Mouse (Mus musculus) urinary bladder, adult 18-20 months (tissue): ENCODE results near the gene Twist2.

Experiments used
- DNase-seq, 2 experiments: peaks; one replicate each; pipeline ENCODE4 v3.0.0; 2022; ENCODE audit warnings: low spot score in 2 of 2, mixed read lengths in 2 of 2

Gene Twist2

DNA sequence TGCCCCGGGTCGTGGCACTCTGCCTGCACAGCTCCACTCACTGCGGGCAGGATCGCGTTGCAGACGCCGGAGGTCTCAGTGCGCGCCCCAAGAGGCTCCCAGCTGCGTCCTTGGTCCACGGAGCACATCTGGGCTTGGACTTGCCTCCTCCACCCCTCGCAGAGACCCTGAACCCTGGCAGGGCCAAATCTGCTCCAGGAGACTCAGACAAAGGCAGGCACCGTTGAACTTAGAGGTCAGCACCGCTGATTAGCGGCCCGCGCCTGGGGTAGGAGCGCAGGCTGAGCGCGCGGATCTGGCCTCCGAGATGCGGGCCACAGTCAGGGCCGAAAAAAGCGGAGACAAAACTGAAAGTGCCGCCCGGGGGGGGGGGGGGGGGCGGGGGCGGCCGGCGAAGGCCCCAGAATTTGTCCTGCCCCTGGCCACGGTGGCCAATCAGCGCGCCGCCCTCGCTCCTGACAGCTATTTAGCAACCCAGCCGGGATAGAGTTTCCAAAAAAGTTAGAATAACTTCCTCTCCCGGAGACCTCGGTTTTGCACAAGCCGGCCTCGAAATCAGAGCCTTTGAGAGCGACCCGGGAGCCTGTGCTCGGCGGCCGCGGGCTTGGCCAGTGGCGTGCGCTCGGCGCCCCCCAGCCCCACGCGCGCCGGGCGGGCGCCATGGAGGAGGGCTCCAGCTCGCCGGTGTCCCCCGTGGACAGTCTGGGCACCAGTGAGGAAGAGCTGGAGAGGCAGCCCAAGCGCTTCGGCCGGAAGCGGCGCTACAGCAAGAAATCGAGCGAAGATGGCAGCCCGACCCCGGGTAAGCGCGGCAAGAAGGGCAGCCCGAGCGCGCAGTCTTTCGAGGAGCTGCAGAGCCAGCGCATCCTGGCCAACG lies at the start of gene Twist2:
Twist2 (plus strand) TSS at position 495 of the 877 bp plus-strand sequence.
- DNase-seq = peak in 1 of 2 experiments; percentile 56

DNA sequence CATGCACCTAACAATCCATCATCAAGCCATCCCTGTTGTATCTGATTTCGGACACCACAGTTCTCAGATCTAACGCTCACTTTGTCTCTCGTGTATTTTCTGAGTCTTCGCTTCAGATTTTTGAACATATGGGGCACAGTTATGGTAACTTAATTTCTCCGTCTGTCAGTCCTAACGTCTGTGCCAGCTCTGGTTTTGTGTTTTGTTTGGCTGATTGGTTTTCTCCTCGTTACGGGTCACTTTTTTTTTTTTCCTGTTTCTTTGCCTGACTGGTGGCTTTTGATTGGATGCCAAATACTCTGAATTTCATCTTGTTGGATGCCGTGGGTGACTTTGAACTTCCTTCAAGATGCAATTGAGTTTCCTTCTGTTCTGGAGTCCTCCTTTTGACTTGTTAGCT lies 48.3 kb upstream of the Twist2 start:
- no peak for DNase-seq

DNA sequence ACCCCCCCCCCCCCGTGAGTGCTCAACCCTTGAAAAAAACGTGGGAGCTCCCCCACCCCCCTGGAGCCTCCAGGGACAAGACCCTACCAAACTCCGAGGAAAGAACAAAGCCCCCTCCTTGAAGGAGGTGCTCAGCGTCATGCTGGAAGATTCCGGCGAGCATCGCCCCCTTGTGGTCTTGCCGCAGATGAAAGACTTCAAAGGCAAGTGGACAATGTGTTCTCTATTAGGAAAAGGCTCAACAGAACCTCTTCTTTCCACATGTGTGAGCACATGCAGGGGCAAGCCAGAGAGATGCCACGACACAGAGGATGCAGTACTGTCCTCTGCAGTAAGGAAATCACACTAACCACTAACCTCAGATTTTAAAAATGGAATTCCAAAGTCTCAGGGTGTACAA lies 46.2 kb upstream of the Twist2 start:
- peak; percentile 17 to 41 for DNase-seq

DNA sequence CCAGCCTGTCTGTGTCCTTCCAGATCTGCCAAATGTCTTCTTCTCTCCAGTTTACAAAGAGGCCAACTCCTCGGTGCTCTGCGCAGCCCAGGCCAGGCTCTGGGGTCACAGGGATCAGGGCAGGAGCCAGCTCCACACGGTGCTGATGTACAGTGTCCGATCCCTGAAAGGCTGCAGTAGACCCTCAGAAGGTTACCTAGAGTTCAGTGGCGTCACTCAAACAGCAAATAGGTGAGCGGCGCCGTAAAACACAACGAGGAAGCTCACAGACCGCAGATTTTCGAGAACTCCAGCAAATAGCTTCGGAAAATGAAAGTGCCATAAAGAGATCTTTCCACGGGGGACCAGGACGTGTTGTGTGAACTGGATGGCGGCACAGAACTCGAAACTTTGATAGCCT lies 44.0 kb upstream of the Twist2 start:
- no peak for DNase-seq

DNA sequence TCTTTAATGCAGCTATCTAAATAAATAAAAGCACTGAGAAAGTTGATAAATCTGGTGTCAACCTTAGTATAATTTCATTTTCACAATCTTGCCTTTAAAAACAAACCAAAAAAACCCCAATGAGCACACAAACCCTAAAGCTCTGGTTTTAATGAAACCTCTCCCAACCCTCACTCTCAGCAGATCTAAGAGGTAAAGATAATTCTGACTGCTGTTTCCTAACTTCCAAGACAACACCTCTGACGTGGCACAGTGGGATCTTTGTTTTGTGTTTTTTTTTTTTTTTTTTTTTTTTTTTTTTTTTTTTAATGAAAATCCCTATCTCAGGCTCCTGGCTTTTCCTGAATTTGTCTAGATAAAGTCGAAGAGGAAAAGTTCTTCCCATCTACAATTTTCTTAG lies 43.1 kb upstream of the Twist2 start:
- no peak for DNase-seq

DNA sequence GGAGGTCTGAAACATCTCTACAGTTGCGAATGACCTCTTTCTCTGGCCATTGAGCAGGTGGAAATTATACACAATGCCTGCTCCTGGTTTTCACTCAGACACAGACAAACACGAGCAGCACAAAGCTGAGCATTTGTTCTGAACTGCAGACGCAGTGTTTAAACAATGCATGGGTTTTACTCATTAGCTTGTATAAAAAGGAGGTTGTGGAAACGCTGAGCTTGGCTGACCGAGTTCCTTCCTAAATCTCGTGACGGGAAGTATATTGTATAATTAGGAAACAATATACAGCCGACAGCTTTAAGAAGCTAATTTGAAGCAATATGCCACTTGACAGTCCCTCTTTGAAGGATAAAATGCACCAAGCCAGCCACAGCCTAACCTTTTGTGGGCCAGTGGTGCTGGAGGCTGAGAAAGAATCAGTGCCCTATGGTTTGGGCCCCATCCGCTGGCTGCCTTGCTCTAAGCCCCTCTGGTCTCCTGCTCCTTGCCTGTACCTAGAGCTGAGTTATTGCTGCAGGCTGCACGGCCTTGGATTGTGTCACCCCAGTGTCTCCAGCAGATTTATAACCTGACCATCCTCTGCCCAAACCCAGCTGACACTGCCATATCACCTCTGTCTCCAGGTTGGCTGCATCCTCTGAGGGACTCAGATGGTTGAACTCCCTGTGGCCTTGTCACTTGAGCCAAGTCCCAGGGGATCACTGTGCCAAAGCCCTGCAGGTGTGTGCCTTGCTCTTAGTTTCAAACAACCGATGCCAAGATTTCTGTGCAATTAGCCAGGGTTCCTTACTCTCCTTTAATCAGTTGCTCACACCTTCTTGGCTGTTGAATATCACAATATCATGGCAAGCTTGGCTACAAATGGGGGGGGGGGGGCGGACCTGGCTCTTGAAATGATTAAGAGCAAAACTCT lies 42.4 kb upstream of the Twist2 start:
- no peak for DNase-seq

DNA sequence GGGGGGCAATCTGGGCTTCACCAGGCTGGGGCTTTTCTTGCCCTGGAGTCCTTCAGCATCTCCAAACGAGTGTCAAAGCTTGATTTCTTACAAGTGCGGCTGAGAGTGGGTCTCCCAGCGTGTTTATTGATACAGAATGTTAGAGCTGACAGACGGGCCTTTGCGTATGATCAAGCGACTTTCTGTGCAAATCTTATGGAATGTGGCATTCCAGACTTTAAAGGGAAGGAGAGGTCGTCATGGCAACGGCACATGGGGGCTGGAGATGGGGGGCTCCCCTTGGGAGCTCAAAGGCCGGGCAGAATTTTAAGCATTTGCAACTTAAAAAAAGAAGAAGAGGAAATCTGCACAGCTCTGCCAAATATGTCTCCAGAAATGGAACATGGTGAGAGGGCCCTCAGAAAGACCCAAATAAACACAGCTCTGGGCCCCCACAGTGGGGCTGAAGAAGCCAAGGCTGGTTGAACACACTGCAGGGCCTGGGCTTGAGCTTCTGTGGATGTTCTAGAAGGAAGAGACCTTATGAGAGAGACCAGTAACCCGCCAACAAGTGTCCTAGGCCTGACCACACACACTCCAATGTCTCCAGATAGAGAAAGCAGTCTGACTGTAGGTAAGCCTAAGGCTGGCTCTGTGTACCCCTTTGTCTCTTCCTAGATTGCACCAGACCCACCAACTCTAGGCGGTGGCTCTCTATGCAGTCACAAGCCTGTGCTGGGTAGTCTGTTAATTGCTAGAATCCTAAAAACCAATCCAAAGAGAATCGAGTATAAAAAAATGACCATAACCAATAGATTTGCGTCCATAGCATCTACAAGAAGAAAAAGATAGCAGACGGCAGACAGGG lies 40.9 kb upstream of the Twist2 start:
- DNase-seq = no peak

DNA sequence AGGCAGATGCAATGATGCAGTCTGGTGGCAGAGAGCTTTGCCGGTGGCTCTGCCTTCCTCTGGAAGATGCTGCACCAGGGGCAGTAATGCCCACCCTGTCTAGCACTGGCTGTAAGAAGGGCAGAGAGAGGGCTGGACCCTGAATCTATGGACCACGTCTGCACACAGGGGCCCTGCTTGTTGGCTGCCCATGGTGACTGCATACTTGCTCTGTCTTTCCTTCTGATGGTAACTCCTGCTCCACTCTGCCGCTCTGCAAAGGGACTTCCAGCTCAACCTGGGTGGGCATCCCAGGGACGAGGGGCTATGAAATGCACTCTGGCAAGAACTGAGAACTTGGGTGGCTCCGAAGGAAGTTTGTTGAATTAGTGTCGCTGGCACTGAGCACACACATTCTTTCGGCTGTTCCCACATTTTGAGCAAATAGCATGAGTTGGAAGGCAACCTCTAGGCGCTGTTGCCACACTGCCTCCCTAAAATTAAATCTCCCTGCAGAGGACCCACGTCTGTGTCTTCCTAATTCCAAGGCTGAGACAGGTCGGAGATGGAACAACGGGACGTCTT lies 38.7 kb upstream of the Twist2 start:
- DNase-seq = no peak

DNA sequence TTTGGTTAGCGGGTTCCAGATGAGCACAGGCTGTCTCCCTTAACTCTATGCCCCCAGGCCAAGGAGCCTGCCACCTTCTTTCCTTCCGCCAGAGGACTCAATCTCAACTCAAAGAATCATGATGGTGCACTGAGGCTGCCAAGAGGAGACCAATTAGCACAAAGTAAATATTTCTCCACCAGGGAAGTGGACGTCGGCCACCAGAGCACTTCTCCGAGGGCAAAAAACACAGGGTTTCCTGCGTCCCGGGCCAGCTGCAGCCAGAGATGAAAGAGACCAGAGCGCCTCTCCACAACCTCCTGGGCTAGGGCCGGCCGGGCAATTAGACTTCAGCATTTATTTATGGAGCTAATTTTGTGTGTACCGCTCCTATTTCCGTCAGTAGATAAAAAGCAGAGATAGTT lies 31.0 kb upstream of the Twist2 start:
- no peak for DNase-seq

DNA sequence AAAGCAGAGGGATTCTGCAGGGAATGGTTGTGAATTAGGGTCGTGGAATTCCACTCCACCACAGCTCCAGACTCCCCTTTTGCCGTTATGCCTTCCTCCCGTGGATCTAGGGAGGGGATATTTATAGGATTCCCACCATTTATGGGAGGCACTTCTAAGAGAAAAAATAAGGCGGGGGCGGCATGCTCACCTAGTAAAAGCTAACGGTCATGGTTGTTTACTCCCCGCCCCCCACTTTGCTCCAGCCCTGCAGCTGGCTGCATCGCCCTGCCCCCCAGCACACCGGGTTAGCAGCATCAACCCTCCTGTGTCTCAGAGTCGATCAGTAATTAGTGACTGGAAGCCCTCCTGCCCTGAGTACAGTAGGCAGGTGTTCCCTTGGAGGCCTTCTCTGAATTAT lies 30.6 kb upstream of the Twist2 start:
- DNase-seq = no peak

DNA sequence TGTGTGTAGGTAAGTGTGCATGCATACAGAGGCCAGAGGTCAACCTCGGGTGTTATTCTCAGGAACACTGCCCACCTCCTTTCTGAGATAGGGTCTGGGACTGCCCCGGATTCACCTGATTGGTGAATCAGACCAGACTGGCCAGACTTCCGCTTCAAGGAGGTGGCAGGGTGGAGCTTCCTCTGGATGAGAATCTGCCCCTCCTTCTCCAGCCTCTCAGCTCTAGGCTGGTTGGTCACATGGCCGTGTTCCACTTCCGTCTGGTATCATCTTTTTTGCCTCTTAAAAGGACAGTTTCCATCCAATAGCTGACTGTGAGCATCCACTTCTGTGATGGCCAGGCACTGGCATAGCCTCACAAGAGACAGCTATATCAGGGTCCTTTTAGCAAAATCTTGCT lies 24.3 kb upstream of the Twist2 start:
- no peak for DNase-seq

DNA sequence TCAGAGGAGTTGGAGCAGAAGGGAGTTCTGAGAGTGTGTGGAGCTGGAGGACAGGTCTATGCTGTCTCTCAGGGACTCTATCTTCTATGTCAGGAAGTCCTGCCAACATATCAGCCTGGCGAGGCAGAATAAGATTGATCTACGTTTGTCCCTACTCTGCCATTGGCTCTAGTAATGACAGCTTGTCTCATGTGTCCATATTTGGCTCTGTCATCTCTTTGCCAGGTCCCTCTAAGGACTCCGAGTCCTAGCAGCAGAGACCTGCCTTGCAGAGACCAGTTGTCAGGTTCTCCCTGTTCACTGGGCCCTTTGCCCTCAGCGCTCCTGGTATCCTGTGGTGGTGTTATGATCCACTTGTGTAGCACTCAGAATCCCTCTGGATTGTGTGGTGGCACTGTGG lies 21.4 kb upstream of the Twist2 start:
- no peak for DNase-seq

DNA sequence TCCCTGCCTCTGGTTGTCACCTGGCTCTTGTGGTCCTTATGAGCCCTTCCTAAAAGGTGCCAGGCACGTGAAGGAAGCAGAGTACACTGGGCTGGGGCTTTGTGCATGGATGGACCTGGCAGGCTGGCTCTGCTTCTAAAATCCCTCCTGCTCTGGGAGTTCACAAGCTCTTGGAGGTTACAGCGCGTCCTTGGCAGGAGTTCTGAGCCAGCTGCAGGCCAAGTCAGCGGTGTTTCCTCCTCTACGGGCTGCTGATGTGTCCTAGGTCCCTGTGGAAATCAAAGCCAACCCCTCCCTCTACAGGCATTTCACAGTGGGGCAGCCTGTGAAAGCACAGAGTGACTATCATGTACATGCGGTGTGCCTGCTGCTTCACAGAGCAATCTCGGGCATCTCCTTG lies 20.1 kb upstream of the Twist2 start:
- DNase-seq = no peak

DNA sequence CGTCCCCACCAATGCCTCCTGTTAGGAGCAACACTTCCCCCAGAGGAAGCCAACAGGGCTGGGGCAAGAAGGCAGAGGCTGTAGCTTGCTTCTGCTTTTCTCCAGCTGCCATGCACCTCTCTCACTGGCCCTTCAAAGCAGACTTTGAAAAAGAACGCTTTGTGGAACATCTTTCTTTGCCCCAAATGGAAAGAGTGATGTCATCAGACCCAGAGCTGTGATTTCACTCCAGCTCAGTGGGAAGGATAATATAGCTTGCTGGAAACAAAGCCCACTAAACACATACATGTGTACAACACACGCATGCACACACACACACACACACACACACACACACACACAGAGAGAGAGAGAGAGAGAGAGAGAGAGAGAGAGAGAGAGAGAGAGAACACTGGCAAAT lies 17.1 kb upstream of the Twist2 start:
- no peak for DNase-seq

DNA sequence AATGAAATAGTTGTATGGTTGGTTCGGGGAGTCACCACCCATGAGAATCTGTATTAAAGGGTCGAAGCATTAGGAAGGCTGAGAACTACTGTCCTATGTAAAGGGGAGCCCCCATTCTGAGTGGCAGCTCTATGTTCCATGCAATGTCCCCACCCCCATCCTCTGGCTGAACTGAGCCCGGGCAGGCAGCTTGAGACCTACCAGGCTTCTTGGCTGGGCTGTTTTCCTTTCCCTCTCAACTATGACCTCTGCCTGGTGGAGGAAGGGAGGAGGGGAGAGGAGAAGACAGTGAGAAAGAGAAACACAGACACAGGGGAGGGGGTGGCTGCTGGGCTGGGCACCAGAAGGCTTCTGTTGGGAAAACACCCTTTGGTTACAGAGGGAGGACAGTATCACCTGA lies 1.9 kb upstream of the Twist2 start:
- no peak for DNase-seq

DNA sequence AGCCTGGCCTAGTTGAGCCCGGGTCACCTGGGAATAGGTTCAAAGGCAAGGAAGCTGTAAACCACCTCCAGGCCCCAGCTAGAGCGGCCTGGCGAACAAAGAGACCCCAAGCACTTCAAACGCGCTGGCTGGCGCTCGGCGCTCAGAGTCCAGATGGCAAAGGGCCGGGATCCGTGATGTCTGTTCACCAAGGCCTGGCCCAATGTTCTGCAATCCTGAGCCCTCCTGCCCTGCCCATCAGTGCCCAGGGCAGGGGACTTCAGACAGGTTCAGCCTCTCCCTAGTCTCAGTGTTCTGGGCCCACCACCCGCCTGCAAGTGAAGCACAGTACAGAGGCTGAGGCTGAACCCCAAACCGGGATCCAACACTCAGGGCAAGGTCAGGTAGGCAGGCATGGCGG lies 913 bp upstream of the Twist2 start:
- DNase-seq = no peak

DNA sequence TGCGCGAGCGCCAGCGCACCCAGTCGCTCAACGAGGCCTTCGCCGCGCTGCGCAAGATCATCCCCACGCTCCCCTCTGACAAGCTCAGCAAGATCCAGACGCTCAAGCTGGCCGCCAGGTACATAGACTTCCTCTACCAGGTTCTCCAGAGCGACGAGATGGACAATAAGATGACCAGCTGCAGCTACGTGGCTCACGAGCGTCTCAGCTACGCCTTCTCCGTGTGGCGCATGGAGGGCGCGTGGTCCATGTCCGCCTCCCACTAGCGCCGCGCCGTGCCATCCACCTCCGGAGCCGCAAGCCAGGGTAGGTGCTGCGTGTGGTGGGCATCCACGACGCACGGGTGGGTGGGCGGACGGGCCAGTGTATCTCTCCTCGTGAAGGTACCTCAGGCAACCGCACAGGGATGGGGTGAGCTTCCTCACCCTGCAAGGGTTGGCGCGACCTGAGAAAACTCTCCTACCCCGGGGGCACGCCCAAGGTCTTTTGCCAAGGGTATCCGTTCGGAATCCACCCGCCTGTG lies 644 bp downstream of the Twist2 start:
- no peak for DNase-seq

DNA sequence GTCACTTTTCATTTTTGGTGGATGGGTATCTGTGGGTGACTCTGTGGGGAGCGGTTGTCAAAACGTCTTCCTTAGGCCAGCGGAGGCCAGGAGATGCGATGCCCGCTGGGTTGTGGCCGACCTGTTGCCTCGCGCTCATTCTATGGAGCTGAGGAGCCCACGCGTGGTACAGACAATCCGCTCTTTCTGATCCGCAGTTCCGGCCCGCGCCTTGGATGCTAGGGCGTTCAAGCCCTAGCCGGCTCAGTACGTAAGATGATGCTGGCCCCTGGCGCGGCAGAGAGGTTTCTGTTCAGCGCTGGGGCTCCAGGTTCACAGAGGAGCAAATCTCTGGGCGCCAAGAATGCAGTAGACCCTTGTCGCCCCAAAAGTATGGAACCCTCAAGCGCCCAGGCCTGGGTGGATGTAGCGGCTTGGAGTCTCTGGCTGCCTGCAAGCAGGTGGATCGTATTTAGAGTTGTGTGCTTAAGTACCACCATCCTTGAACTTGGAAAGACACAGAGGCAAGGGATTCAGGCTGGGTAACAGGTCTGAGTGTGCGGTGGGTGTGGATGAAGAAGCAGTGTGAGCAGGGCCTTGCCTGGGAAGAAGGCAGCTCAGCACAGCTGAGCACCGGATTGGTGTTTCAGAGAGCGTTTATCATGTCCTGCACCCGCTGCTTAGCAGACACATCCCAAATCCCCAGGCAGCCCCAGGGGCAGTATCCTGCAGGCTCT lies 1.3 kb downstream of the Twist2 start:
- DNase-seq = no peak

DNA sequence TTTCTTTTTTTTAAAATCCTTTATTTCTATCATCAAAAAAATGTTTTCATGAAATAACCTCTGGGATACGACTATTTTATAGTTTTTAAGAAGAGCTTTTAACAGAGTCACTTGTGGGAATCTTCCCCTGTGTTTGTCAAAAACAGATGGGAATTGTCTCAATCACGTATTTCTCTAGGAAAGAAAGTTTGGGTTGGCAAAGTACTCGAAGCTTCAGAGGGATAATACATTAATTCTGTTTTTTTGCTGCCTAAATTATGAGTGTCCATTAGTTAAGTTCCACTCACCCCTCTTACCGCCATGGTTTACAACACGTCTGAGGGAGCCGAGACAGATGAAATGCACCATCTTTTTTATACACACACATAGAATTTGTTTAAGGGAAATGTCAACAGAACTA lies 2.2 kb downstream of the Twist2 start:
- no peak for DNase-seq

DNA sequence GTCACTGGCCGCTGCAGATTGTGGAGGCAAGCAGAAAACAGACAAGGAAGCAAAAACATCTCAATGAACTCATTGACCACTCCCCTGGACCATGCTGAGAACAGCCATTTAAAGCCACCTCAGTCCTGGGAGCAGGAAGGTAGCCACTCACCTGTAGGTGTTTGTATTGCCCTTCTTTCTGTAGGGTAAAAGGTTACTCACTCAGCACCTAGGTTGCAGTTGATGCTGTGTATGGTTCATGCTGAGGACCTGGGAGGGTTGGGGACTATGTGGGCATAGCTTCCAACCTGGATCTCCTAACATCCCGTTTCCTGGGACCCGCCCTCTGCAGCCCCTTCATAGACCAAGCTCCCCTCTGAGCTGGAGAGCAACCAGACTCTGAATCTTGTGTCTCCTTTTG lies 14.8 kb downstream of the Twist2 start:
- no peak for DNase-seq

DNA sequence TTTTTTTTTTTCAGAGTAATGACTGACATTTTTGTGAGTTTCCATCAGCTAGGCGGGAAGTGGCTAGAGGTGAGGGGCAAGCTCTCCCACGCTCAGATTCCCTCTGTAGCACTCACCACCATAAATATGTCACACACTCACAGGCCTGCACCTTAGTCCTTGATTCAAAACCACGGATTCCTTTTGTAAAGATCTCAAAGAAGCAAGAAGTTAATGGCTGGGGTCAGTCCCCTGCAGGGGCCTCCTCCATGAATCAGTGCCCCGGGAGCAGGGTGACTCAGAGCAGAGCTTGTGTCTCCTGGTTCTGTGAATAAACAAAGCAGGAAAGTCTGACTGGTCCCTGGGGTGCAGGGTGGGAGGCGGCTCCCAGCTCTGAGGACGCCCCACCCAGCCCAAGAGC lies 15.3 kb downstream of the Twist2 start:
- DNase-seq = peak in 1 of 2 experiments; percentile 66
